Mouse (Mus musculus) testis, postnatal 14 days (tissue): Measurements from ENCODE around the gene Ccin.

Source experiments
- DNase-seq: peaks from one replicate; pipeline ENCODE4 v3.0.0; 2021; ENCODE audit warnings: low spot score

Ccin gene

DNA sequence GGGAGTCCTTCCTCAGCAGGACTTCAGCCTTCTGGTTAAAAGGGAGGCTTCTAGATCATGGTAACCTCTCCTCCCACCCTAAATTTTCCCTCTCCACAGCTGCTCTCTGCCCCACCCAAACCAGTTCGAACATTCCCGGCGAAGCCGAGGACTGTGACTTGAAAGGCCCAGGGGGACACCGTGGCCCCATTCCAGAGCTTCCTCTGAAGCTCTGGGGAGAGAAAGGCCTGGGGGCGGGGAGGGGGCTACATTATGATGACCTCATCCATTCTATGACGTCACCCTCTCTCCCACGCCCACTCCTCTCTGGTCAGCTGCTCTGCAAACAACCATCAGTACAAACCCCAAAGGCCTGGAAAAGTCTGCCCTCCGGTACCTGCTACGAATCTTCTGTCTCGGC lies at the start of gene Ccin:
Gene Ccin, plus strand, starts transcription at position 303 of the 400 bp plus-strand sequence.
- DNase-seq, result no peak

DNA sequence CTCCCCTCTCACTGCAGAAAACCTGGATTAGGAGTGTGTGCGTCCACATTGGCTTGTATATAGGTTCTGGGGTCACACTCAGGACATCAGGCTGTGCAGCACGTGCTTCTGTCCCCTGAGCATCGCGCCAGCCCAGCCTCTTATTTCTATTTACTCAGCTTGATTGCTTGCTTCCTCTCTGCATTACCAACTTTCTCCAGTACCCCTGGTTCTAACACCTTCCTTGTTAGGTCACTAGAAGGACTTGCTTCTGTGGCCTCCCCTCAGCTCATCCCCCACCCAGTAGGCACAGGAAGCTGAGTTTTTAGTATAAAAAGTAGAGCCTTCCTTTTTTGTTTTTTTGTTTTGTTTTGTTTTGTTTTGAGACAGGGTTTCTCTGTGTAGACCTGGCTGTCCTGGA lies 47.1 kb upstream of the Ccin start:
- no peak for DNase-seq

DNA sequence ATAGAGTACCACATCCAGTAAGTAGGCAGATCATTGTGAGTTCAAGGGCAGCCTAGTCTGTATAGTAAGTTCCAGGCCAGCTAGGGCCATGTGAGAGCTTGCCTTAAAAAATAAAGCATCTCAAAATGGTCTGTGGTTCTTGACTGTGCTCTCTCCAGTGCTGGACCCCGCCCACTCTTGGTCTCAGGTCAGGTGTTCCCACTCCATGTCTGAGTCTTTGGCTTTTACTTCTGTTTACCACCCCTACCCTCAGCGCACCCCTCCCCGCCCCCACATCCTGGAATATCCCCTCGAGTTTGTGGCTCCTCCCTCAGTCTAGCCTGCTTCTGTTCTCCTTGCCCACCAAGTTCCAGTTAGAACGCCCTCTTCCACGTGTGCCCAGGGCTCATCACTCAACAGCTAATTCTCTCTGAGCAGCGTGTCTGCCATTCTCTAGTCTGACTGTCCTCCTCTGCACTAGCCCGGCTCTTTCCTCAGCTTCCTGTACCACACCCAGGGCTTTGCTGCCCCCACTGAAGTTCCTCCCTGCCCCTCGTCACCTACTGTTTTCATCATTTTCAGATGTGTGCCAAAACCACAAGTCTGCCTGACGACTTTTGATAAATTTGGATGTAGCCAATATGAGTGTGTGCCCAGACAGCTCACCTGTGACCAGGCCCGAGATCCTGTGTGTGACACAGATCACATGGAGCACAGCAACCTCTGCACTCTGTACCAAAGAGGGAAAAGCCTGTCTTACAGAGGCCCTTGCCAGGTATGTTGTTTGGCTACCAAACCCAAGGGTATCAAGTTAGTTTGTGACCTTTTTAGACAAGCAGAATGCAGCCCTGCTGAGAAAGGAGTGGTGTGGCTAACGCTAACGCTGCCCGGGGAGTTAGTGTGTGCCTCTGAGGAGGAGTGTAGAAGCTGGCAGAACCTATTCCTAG lies 46.3 kb upstream of the Ccin start:
- no peak for DNase-seq

DNA sequence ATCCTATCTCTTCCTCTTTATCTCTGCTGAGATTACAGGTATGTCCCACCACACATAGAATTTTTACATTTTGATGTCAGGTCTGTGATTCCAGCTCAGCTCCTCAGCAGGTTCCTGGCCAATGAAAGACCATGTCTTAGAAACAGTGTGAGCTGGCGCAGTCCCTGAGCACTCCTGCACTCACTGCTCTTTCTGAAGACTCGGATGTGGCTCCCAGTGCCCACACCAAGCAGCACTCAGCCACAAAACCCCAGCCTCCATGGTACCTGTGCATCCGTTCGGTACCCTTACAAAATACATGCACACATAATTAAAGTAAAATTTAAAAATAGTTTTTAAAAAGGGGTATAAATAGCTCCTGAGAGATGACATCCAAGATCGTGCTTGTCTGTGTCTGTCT lies 42.0 kb upstream of the Ccin start:
- DNase-seq, result no peak

DNA sequence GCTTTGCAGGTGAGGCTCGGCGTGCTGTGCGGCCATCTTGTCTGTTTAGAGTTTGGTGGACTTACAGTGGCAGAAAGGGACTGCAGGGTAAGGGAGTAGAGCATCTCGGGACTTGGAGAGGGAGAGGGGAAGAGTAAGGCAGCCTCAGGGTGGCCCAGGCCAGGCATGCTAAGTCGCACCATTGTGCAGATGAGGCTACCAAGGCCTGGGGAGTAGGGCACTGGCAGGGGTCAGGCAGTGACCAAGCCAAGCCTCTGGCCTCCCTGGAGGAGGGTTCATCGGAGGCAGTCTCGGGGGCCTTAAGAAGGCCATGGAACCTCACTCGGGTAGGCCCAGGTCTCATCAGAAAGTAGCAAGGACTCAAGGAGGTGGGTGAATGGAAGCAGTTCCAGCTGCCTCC lies 40.9 kb upstream of the Ccin start:
- DNase-seq, result no peak

DNA sequence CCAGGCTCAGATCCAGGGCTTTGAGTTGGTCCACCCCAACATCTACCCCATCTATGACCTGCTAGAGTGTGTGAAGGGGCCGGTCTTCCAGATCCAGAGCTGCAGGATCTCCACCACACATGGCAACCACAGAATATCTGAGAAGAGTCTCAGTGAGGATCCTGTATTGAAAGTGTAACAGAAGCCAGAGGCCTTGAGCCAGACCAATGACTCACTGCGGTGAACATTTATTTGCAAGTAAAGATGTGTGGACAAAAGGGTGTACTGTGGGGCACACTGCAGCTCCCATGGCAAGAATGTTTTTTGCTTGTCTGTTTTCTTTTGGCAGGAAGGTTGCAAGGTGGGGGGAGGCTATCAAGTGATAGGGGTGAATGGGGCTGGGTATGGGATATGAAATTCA lies 35.7 kb upstream of the Ccin start:
- DNase-seq, result no peak

DNA sequence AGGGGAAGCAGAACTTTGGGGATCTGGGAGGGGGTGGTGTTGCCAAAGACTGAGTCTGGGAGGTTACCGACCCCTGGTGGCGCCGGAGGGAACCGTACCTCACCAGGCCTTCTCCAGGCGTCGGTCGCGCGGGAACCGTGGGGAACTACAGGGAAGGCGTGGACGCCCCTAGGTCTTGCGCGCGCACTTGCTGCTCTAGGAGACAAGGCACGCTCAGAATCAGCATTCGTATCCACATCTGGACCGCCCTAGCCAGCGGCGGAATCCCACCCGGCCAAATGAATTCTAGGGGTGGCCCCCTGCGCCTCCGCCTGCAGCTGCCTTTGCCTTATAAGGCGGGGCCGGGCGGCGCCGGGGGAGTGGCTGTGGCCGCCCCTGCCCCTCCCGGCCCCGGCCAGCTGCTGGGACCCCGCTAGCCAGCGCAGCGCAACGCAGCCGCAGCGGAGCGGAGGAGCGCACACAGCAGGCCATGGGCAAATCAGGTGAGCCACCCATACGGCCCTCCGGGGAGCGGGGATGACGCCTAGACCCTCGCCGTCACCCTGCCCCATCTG lies 25.9 kb upstream of the Ccin start, which contains the start of gene Glipr2:
Gene Glipr2, plus strand, starts transcription at position 110 of the 554 bp plus-strand sequence.
- DNase-seq, result peak; percentile 54

DNA sequence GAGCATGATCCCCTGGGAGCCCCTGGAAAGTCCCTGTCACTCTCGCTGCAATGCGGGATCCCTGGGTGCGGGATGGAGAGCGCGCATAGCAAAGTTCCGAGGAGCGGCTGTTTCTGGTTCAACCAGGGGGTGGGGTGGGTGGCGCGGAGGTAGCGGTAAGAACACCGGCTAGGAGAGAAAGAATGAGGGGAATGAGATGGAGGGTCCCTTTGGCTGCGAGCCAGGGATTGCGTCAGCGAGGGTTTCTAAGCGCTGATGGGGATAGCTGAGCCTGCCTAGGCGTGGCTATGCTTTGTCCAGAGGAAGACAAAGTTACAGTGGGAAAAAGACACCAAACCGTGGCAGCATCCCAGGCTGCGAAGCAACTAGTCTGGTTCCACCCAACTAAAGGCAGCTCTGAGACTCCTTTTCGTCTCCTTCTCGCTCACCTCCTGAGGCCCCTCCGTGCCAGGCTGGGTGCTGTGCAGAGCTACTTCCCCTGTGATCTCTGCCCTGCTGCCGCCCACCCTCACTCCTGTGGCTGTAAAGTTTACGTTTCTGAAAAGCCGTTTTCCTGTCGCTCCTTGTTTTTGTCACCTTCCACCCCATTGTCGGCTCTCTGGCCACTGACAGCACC lies 25.3 kb upstream of the Ccin start:
- DNase-seq, result peak; percentile 33

DNA sequence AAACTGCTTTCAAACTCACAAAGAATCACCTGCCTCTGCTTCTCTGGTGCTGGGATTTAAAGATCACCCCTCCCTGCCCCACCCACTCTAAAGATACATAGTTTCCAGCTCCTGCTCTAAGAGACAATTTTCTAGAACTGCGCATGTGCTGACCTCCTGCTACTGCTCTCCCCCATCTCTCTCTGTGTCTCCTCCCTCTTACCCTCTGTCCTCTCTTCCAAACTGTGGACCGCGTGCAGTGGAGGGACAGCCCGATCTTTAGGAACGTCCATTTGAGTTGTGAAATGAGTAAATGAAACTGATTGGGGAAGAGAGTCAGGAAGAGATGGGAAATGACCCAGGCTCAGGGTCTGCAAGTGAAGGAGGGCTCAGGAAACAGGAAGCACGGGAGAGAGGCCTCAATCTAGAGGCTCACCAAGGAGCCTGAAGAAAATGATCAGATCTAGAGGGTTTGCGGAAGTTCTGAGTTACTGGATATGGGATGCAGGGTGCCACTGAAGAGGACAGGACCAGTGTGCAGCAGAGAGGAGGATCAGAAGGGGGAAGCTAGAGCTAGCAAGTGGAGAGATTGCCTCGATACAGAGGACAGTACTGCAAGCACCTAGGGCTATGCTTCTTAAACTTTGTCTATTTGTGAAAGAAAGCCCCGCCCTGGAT lies 23.6 kb upstream of the Ccin start:
- peak; percentile 59 for DNase-seq

DNA sequence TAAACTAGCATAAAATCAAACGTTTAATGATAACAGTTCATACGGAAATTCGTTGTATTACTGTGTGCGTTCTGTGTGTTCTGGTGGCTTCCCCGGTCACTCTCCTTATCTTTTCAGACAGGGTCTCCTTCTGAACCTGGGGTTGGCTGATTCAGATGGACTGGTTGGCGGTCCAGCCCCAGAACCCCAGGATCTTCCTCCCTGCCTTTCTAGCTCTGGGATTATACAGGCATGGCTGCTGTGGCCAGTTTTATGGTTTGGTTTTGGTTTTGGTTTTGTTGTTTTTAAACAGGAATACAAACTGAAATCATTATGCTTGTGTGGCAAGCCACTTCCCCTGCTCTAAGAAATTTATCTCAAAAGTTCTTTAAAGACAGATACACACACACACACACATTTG lies 23.1 kb upstream of the Ccin start:
- DNase-seq, result no peak

DNA sequence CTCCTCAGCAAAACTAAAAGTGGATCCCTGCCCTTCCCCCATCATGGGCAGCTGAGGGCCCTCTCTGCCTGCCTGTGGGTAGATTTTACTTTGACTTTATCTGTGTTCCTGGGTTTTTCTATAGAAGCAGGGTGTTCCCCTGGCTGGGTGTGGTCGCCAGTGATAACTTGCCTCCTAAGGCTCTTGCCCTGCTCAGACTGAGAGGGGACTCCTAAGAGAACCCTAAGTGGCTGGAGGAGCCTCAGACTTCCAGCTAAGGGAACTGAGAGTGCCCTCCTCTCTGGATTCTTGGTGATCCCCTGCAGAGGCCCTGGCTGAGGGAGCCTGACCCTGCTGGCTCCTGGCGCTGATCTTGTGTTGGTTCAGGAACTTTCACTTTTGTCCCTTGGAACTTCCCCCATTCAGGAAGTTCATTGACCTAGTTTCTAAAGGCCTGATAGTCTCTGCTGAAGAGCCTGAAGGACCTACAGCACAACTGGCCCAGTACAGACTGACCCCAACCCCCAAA lies 18.9 kb upstream of the Ccin start:
- no peak for DNase-seq

DNA sequence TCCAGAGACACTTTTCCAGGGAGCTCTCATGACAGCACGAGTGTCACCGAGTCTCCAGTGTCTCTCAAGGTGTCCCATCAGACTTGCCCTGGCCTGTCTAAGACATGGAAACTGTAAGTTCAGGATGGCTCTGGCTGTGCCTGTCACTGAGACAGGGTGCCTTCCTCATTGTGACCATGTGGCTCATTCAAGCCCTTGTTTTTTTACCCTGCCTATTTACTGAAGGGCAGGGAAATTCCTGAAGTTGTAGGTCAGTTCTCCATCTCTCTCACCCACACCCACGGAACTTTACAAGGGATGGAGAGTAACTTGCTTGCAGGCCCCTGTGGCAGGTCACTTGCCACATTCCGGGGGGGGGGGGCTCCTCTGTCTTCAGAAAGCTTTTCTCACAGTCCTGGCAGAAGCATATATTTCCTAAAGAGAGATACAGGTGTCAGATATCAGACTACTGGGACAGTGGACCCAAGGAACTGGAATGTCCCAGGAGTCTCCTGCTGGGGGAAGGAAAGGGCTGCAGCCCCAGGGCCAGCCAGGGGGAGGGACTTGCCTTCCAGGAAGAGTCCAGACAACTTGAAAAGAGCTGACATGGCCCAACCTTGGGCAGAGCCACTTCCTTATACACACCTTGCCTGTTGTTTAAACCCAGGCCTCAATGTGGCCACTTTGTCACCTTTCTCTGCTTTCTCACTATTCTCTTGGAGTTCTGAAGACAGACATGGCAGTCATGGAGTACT lies 18.2 kb upstream of the Ccin start:
- no peak for DNase-seq

DNA sequence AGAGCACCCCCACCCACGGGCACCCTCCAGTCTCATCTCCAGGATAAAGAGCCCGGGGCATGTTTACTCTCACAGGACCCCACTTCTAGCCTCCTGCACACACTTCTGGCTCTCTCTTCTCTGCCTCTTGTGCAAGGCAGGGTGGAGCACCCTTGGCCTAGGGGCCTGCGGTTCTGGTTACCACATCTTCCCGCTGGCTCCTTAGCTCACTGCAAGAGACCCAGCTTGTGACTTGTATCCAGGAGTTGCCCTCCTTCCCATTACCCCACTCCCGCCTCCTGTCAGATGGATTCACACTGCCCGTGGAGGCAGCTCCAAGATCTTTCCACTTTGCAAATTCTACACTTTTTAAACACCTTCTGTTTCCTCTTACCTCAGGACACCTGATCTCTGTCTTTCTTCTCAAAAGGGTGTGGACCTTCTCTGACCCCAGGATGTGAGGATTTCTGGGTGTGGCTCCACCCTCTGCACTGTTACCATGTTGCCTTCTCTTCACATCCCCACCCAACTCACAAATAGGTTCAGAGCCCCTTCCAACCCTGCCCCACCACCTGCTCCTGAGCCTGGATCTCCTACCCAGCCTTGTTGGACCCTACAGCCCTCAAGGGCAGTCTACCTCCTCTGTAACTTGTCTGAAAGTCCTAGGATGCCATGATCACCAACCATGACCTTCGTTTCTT lies 17.3 kb upstream of the Ccin start:
- peak; percentile 31 for DNase-seq

DNA sequence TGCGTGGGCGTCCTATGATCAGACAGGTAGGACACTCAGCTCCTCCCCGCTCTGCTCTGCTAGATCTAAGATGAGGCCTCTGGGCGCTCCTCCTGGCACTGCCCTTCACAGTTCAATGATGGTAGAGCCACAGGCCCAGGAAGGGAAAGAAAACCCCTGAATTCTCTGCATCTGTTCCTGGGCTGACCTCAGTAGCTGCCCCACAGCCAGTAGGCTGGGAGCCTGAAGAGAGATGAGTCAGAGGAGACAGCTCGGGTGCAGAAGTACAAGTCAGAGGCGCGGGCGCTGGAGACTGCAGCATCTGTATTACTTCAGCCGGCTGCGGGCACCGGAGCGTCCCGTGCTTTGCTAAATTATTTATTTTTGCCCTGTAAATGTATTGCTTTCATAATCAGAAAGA lies 14.6 kb upstream of the Ccin start:
- peak; percentile 57 for DNase-seq

DNA sequence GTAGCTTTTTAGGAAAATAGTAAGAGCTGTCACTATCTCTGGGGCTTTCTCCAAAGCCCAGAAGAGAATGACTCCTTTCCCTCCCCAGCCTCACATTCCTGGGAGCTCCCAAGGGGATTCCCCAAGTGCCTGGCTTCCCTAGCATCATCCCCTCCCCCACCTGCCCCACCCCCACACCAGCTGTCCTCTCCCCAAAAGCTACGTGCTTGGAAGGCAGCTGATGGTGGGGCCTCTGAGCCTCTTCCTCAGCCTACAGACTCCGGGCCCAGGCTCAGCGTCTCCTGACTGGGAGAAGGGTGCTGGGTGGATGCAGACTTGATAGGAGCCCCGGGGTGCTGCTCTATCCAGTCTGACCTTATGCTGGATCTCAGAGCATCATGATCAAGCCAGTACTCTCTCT lies 13.9 kb upstream of the Ccin start:
- no peak for DNase-seq

DNA sequence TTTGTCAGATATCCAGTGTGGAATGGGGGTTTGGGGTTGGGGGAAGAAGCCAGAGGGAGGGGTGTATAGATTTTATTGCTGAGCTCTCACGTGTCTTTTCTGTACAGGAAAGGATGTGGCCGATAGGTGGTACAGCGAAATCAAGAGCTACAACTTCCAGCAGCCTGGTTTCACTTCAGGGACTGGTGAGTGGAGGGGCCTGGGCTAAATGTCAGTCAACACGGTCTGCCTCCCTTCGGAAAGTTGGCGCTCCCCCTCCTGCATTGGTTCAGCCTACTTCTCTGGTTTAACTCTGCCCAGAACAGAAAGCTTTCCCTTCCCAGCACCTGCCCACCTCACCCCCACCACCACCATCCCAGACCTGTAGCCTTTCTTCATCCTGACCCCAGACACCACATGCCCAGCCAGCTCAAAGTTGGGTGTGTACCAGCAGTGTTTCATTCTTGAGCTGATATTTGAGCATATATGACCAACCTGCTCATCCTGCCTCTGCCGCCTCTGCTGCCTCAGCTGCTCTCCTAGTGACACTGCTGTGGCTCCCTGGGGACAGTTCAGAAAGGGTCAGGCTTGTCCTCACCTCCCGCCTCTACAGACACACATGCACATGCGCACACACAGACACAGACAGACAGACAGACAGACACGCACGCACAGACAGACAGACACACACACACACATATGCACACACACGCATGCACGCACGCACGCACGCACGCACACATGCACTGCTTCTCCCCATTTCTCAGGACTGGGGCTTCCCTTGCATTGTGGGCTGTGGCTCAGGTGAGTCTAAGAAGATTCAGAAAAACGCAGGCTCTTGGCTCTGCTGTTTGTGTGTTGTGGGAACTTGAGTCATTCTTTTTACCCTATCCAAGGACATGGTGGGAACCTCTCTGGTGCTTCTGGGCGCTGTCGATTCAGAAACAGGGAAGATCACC lies 12.6 kb upstream of the Ccin start:
- DNase-seq, result no peak

DNA sequence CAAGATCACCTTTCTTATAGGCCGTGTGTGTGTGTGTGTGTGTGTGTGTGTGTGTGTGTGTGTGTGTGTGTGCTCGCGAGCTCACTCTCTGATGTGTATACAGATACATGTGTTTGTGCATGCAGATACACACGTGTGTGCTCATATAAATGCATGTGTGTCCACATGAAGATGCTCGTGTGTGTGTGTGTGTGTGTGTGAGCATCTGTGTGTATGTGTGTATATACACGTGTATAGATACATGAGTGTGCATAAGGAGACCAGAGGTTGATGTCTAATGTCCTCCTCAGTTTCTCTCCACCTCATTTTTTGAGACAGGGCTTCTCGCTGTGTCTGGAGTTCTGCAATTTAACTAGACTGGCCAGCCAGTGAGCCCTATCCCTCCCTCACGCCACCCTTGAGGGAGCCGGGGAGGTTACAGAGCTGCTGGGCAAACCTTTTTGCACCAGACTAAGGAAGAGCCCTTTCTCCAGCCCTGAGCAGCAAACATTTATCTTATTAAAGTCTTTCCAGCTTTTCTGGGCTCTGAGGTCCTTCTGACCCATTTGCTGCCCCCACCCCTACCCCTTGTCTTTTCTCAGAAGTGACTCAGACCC lies 11.6 kb upstream of the Ccin start:
- DNase-seq, result no peak

DNA sequence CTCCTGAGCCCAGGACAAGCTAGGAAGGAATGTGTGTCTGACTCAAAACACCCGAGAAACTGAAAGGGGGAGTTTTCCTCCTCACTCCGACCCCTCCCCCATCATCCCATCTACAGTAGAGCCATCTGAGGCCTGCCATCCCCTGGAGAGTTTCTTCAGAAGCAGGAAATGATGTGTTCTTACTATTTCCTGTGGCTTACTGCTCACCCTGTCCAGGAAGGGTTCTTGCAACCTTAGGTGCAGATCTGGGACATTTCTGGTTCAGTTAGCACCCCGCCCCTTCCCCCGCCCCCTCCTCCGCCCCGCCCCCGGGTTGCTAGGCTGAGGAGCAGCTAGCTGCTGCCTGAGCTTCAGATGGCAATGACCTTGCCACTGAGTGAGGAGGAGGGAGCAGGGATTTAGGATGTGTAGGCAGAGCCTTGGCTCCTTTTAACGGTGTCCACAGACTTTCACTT lies 11.1 kb upstream of the Ccin start:
- no peak for DNase-seq

DNA sequence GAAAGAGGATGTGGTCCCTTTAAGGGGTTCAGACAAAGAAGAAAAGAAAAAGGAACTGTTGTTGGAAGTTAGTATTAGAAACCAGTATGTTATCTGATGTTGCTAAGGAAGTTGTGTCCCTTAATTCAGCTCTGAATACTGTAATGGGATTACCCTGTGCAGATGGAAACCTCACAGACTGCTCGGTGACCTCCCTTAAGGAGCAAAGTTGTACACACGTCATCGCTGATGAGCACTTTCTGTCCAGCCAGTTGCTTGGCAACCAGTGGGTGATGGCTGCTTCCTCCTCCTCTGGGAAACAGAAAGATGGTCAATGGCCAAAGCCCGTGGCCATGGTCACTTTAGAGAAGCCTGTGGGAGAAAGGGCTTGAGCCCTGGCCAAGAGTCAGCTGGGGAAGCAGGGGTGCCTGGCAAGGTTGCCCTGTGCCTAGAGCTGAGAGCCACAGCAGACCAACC lies 9.7 kb upstream of the Ccin start:
- DNase-seq, result peak; percentile 36
